Mouse (Mus musculus) left cerebral cortex, adult 2 months (tissue): ENCODE data around the gene Zc3hc1. TPM values are rescaled to one million over a fixed set of nuclear protein-coding genes. Genes with fewer than 3 reads are reported as not detected.
A peak's percentile ranks its signal among the peaks of the same experiment; 100 is the strongest.

Source experiments
- DNase-seq, 2 experiments: peaks; one replicate each; pipeline ENCODE4 v3.0.0; 2021 to 2022; ENCODE audit warnings: low spot score in 2 of 2, mixed read lengths in 1 of 2; ENCODE audit errors: extremely low spot score in 1 of 2
- H3K27ac ChIP-seq: fragments of 200-600 bp; 2 replicates; pipeline ENCODE4 v1.8.1; 2022
- H3K4me3 ChIP-seq: fragments of 200-600 bp; 2 replicates; pipeline ENCODE4 v1.8.1; 2022
- CTCF ChIP-seq: fragments of 200-600 bp; IDR thresholded peaks from 2 replicates; pipeline ENCODE4 v1.8.1; 2022; ENCODE audit warnings: antibody characterized with exemption, mild to moderate bottlenecking, moderate library complexity
- intact Hi-C: fragments of 180-260 bp; cut with DNase I; formaldehyde crosslinking; loops from one replicate; pipeline ENCODE4 v1.15.1; 2025
- long read RNA-seq, 2 experiments: library from polyadenylated mRNA; stranded (forward); transcript quantifications; one replicate each; pipeline ENCODE4 v2.0.0; 2021; ENCODE audit warnings: borderline mapping rate in 2 of 2
- total RNA-seq, 2 experiments: library from RNA; stranded (reverse); gene quantifications; 2 replicates each; pipeline ENCODE4 v1.2.3; 2021

Gene Zc3hc1
- 10 to 100 TPM; 23.6 to 28.7 TPM for total RNA-seq
- long read RNA-seq, experiment 1, transcript Zc3hc1-201 (10 exons, 1,824 nt) = major isoform, 34 of 41 reads
- long read RNA-seq, experiment 1, partial matches to known transcripts = 1 of 41 reads
- long read RNA-seq, experiment 1, other reads (novel, unspliced or antisense) = 4 of 41 reads
- long read RNA-seq, experiment 2, transcript Zc3hc1-201 (10 exons, 1,824 nt) = major isoform, 26 of 31 reads
- long read RNA-seq, experiment 2, partial matches to known transcripts = 4 of 31 reads
- long read RNA-seq, experiment 2, other reads (novel, unspliced or antisense) = 1 of 31 reads

GRCm38 (mm10) chr6:30390714-30391697 lies at the start of gene Zc3hc1:
Gene Zc3hc1, minus strand, starts transcription at chr6:30391028.
- Histone ChIP-seq H3K27ac (peak within 1 kb of the TSS; percentile 29; the same call in 1 of the 2 replicates), H3K4me3 (peak within 1 kb of the TSS; percentile 74)
- intact Hi-C loops = no loop called here
- peak; percentile 69 to 78 for DNase-seq
- TF ChIP-seq CTCF = no peak; the same call in 1 of the 2 replicates

- Histone ChIP-seq H3K27ac (no peak overlapping the region), H3K4me3 (no peak overlapping the region)
- intact Hi-C loops = no loop called here
- TF ChIP-seq CTCF = no peak
- no peak for DNase-seq
Observed at GRCm38 (mm10) chr6:30439576-30439975, 48.7 kb upstream of the Zc3hc1 start.

GRCm38 (mm10) chr6:30437054-30437453 lies 46.2 kb upstream of the Zc3hc1 start:
- no peak overlapping the region for H3K4me3 ChIP-seq
- no peak overlapping the region for H3K27ac ChIP-seq
- intact Hi-C loops = no loop called here
- no peak for DNase-seq
- TF ChIP-seq CTCF = no peak

DNA sequence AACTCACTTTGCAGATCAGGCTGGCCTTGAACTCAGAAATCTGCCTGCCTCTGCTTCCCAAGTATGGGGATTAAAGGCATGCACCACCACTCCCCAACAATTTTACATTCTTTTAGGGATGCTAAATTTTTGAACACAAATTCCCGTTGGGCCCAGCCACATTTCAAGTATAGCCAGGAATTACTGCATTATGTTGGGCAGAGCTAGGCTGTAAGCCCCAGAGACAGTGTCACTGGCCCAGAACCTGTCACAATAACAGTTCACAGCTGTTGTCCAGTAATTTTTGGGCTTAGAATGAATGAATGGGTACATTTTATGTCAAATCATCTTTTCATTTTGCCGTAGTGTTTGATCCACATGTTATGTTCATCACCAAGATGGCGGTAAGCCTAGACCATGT lies 45.6 kb upstream of the Zc3hc1 start:
- Histone ChIP-seq H3K4me3 (no peak overlapping the region), H3K27ac (no peak overlapping the region)
- no peak for DNase-seq
- no peak for TF ChIP-seq CTCF
- intact Hi-C loops = no loop called here

DNA sequence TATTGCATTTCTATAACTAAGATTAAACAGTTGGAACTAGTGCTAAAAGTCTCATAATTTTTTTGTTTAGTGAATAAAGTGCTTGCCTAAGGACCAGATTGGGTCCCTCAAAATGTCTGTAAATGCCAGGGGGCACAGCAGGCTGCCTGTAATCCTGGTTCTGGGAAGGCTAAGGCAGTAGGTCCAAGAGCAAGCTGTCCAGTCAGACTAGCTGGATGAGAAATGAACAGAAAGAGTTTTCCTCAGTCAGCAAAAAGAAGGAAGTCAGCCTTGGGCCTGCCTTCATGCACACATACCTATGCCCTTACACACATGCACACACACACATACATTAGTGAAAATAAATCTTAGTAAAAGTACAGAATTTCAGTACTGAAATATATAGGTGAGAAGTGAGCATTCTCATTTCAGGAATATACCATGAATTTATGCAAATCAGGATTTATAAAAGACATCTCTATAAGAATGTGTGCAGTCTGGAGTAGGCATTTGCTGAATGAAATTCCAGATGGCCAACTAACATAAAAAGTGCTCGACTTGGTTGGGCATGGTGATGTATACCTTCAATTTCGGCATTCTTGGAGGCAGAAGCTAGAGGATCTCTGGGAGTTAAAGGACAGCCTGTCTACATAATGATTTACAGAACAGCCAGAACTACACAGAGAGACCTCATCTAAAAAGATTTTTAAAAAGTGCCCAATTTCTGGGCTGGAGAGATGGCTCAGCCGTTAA lies 41.8 kb upstream of the Zc3hc1 start:
- no peak overlapping the region for H3K27ac ChIP-seq
- no peak overlapping the region for H3K4me3 ChIP-seq
- intact Hi-C loops = no loop called here
- DNase-seq = no peak
- TF ChIP-seq CTCF = no peak

DNA sequence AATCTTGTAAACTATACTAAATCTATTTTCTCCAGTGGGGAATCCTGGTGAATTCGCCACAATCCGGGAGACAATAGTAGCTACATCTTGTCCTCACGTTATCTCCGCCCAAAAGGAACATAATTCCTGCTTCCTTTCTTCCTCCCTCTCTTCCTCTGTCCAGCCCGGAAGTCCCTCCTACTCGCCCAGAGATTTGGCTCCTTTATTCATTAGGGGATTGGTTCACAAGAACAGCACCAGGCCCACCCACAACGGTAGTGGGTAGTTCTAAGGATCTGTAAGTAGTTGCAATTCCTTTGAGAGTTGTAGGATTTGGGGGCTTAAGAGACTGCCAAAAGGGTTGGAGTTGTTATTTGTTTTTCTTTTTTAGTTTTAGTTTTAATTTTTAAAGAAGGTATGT lies 26.0 kb upstream of the Zc3hc1 start:
- no peak for TF ChIP-seq CTCF
- no peak overlapping the region for H3K4me3 ChIP-seq
- intact Hi-C loops = no loop called here
- DNase-seq = no peak
- H3K27ac ChIP-seq = no peak overlapping the region

DNA sequence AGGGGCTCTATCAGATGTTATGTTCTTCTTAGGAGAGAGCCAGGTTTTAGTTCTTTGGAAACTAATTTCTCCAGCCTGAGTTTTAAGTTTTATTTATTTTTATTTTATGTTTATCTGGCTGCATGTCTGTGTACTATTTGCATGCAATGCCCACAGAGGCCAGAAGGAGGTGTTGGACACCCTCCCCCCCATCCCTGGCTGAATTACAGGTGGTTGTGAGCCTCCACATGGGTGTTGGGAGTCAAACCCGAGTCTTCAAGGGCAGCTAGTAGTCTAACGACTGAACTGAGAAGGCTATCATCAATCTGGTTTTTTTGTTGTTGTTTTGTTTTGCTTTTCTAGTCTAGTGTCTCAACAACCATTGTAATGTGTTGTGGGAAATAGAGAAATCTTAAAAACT lies 25.3 kb upstream of the Zc3hc1 start:
- no peak for DNase-seq
- no peak overlapping the region for H3K27ac ChIP-seq
- no peak overlapping the region for H3K4me3 ChIP-seq
- intact Hi-C loops = no loop called here
- no peak; the same call in 1 of the 2 replicates for TF ChIP-seq CTCF

DNA sequence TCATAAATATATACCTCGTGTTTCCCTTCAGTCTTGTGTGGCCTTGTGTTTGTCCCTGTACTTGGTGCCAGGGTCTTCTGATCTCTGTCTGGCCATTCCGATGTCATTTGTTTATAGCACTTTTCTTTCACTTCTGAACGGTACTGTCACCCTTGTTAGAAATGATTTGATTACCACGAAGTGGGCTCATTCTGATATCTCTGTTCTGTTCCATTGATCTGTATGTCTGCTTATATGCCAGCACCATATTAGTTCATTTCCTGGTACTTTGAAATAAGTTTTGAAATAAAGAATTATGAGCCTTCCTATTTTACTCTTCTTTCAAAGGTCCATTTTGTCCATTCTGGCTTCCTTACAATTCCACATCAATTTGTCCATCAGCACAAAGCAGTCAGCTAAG lies 20.5 kb upstream of the Zc3hc1 start:
- DNase-seq = no peak
- no peak for TF ChIP-seq CTCF
- no peak overlapping the region for H3K4me3 ChIP-seq
- intact Hi-C loops = no loop called here
- no peak overlapping the region for H3K27ac ChIP-seq

- Histone ChIP-seq H3K4me3 (no peak overlapping the region), H3K27ac (no peak overlapping the region)
- DNase-seq = no peak
- TF ChIP-seq CTCF = no peak
- intact Hi-C loops = no loop called here
Observed at GRCm38 (mm10) chr6:30409399-30410093, 18.7 kb upstream of the Zc3hc1 start.

- DNase-seq = no peak
- Histone ChIP-seq H3K27ac (no peak overlapping the region), H3K4me3 (no peak overlapping the region)
- no peak for TF ChIP-seq CTCF
- intact Hi-C loops = no loop called here
Observed at GRCm38 (mm10) chr6:30408276-30408675, 17.4 kb upstream of the Zc3hc1 start.

DNA sequence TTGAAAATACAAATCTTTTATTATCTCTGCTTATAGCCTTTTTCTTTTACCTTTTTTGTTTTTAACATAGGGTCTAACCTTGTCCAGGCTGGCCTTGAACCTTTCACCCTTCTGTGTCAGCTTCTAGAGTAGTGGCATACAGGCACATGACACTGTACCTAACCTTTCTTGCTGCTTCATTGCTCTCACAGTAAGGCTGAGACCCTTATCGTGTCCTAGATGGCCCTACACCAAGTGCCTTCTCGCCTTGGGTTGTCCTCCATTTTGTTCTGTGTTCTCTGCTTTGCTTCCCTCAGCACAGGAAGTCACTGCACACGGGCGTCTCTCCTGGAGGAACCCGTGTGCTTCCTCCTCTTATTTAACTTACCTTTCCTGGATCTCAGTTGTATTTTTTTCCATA lies 13.8 kb upstream of the Zc3hc1 start:
- TF ChIP-seq CTCF = no peak
- no peak overlapping the region for H3K4me3 ChIP-seq
- intact Hi-C loops = loop anchor here (1.0 to 5.0 kb wide), 5 partner anchors 56 to 493 kb away; partner anchors contain the start of genes Copg2, Ssmem1 and Tmem209

More for the DNA sequence above, 13.8 kb upstream of the Zc3hc1 start:
- no peak for DNase-seq
- H3K27ac ChIP-seq = no peak overlapping the region
